Mouse (Mus musculus): ENCODE measurements around the gene Samd4b.

- TF ChIP-seq CTCF (IDR thresholded peaks at IDR 0.05; ENCODE audit: borderline replicate concordance, extremely low read depth, insufficient read depth, insufficient read length) (no peak), POLR2A (IDR thresholded peaks at IDR 0.05; ENCODE audit: borderline replicate concordance, extremely low read depth, insufficient read depth, insufficient read length, poor library complexity, severe bottlenecking) (no peak)
These were observed 215.0 kb downstream of the Samd4b start for GRCm38 (mm10) chr7:28382981-28383396.

Measured in brain, embryonic 14.5 days (tissue).